Mouse (Mus musculus): ENCODE data around the gene Emp1. TPM values are rescaled to one million over a fixed set of nuclear protein-coding genes. Genes with fewer than 3 reads are reported as not detected.

Emp1 gene
- polyA plus RNA-seq, 1 experiment from 2014 or later: 30.2 TPM

- WGBS: 41% methylated on average over 9 of the region's 9 CpGs
- Histone ChIP-seq H3K9ac (peak overlapping the region; percentile 35; the same call in 1 of the 2 replicates), H3K27ac (ENCODE audit: poor library complexity, severe bottlenecking) (peak overlapping the region; percentile 79), H3K4me3 (peak overlapping the region; percentile 55), H3K4me2 (peak overlapping the region; percentile 61), H3K36me3 (no peaks in the 10 kb centered on the region), H3K4me1 (replicated peaks) (peaks cover 32% of the 10 kb centered on the region), H3K27me3 (replicated peaks) (no peaks in the 10 kb centered on the region), H3K9me3 (replicated peaks) (no peaks in the 10 kb centered on the region)
- ATAC-seq (ENCODE audit: insufficient number of reproducible peaks, low FRiP score): peak; percentile 13; the same call in 1 of the 2 replicates
Observed at GRCm38 (mm10) chr6:135364041-135364745, 1.8 kb downstream of the Emp1 start.

DNA sequence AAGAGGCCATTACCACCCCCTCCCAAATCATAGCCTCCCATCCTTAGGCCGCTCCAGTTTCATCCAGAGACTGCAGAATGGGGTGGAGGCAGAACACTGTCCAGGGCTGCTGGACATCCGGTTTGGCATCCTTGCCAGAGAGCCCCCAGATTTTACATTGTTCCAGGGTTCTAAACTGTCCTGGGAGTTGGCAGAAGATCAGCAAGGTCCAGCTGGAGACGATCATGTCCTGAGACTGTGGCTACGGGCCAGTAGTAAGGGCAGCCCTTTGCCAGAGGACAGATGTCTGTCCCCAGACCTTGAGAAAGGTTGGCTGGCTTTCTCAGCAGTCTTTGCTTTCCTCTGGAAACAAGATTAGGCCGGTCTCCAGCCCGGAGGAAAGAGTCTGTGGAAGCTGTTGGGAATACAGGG, 2.6 kb downstream of the Emp1 start:
- Histone ChIP-seq H3K27ac (ENCODE audit: poor library complexity, severe bottlenecking) (peak overlapping the region; percentile 79), H3K36me3 (no peaks in the 10 kb centered on the region), H3K27me3 (replicated peaks) (no peaks in the 10 kb centered on the region), H3K4me3 (peak overlapping the region; percentile 55), H3K4me1 (replicated peaks) (peaks cover 40% of the 10 kb centered on the region), H3K9ac (no peak overlapping the region), H3K9me3 (replicated peaks) (no peaks in the 10 kb centered on the region), H3K4me2 (peak overlapping the region; percentile 61)
- peak; percentile 79 for ATAC-seq (ENCODE audit: insufficient number of reproducible peaks, low FRiP score)
- 50% methylated on average over 6 of the region's 6 CpGs for WGBS

- WGBS: 63% methylated on average over 4 of the region's 4 CpGs
- no peak for ATAC-seq (ENCODE audit: insufficient number of reproducible peaks, low FRiP score)
- H3K27me3 ChIP-seq (replicated peaks): no peaks in the 10 kb centered on the region
- no peaks in the 10 kb centered on the region for H3K9me3 ChIP-seq (replicated peaks)
- H3K36me3 ChIP-seq: no peaks in the 10 kb centered on the region
- H3K4me2 ChIP-seq: peak overlapping the region; percentile 61
- peak overlapping the region; percentile 79 for H3K27ac ChIP-seq (ENCODE audit: poor library complexity, severe bottlenecking)
- peaks cover 41% of the 10 kb centered on the region for H3K4me1 ChIP-seq (replicated peaks)
- no peak overlapping the region for H3K9ac ChIP-seq
- H3K4me3 ChIP-seq: peak overlapping the region; percentile 55; the same call in 1 of the 2 replicates
Observed at GRCm38 (mm10) chr6:135365614-135366013, 3.3 kb downstream of the Emp1 start.

GRCm38 (mm10) chr6:135368230-135368629, 5.9 kb downstream of the Emp1 start:
- Histone ChIP-seq H3K27ac (ENCODE audit: poor library complexity, severe bottlenecking) (no peak overlapping the region), H3K9ac (no peak overlapping the region)

GRCm38 (mm10) chr6:135369551-135369968, 7.2 kb downstream of the Emp1 start:
- 0 out of 2 replicates have a peak, but pooled peaks have one; percentile 22 for ATAC-seq (ENCODE audit: insufficient number of reproducible peaks, low FRiP score)
- 20% methylated on average over 5 of the region's 5 CpGs for WGBS

More at GRCm38 (mm10) chr6:135368230-135368629, 5.9 kb downstream of the Emp1 start:
- Histone ChIP-seq H3K4me2 (no peak overlapping the region), H3K36me3 (no peaks in the 10 kb centered on the region), H3K4me3 (no peak overlapping the region), H3K9me3 (replicated peaks) (no peaks in the 10 kb centered on the region), H3K4me1 (replicated peaks) (peaks cover 33% of the 10 kb centered on the region), H3K27me3 (replicated peaks) (no peaks in the 10 kb centered on the region)
- 61% methylated on average over 6 of the region's 6 CpGs for WGBS
- ATAC-seq (ENCODE audit: insufficient number of reproducible peaks, low FRiP score): no peak

GRCm38 (mm10) chr6:135370954-135371353, 8.6 kb downstream of the Emp1 start:
- Histone ChIP-seq H3K27me3 (replicated peaks) (no peaks in the 10 kb centered on the region), H3K4me1 (replicated peaks) (peaks cover 29% of the 10 kb centered on the region), H3K9me3 (replicated peaks) (no peaks in the 10 kb centered on the region), H3K27ac (ENCODE audit: poor library complexity, severe bottlenecking) (no peak overlapping the region), H3K4me2 (no peak overlapping the region), H3K36me3 (no peaks in the 10 kb centered on the region), H3K4me3 (no peak overlapping the region), H3K9ac (no peak overlapping the region)
- 62% methylated on average over 6 of the region's 6 CpGs for WGBS
- ATAC-seq (ENCODE audit: insufficient number of reproducible peaks, low FRiP score): 0 out of 2 replicates have a peak, but pooled peaks have one; percentile 7

More at GRCm38 (mm10) chr6:135369551-135369968, 7.2 kb downstream of the Emp1 start:
- H3K27ac ChIP-seq (ENCODE audit: poor library complexity, severe bottlenecking): peak overlapping the region; percentile 50
- H3K9ac ChIP-seq: no peak overlapping the region
- peaks cover 33% of the 10 kb centered on the region for H3K4me1 ChIP-seq (replicated peaks)
- H3K9me3 ChIP-seq (replicated peaks): no peaks in the 10 kb centered on the region
- H3K36me3 ChIP-seq: no peaks in the 10 kb centered on the region
- H3K4me3 ChIP-seq: no peak overlapping the region
- no peak overlapping the region for H3K4me2 ChIP-seq
- H3K27me3 ChIP-seq (replicated peaks): no peaks in the 10 kb centered on the region

GRCm38 (mm10) chr6:135373357-135373756, 11.0 kb downstream of the Emp1 start:
- Histone ChIP-seq H3K4me1 (replicated peaks) (peaks cover 19% of the 10 kb centered on the region), H3K27me3 (replicated peaks) (no peaks in the 10 kb centered on the region), H3K9me3 (replicated peaks) (no peaks in the 10 kb centered on the region), H3K4me3 (no peak overlapping the region), H3K27ac (ENCODE audit: poor library complexity, severe bottlenecking) (no peak overlapping the region), H3K36me3 (peaks cover 3% of the 10 kb centered on the region), H3K4me2 (no peak overlapping the region), H3K9ac (no peak overlapping the region)
- 85% methylated on average over 8 of the region's 8 CpGs for WGBS
- no peak for ATAC-seq (ENCODE audit: insufficient number of reproducible peaks, low FRiP score)

DNA sequence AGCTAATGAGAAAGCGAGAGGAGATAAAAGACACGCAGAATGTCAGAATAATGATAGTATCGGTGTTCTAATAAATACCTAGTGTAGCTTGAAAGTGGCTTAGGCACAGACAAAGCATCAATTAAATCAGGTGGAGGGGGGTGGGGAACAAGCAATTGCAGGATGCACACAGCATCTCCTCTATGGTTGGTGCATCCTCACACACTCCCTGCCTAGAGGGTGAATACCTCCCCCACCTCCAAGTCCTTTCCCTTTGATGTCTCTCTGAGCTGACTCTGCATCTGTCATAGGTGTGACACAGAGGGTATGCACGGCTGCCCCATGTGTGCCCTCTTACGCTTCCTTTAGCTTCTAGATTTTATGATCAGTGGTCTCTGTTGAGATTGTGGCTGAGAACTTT, 13.5 kb downstream of the Emp1 start:
- no peaks in the 10 kb centered on the region for H3K9me3 ChIP-seq (replicated peaks)
- H3K27me3 ChIP-seq (replicated peaks): 0 out of 2 replicates have a peak, but pooled peaks cover 7% of the 10 kb centered on the region
- peaks cover 24% of the 10 kb centered on the region for H3K36me3 ChIP-seq
- no peak overlapping the region for H3K27ac ChIP-seq (ENCODE audit: poor library complexity, severe bottlenecking)
- no peak overlapping the region for H3K4me2 ChIP-seq
- peaks cover 3% of the 10 kb centered on the region for H3K4me1 ChIP-seq (replicated peaks)
- WGBS: 61% methylated on average over 5 of the region's 5 CpGs
- H3K9ac ChIP-seq: no peak overlapping the region
- no peak for ATAC-seq (ENCODE audit: insufficient number of reproducible peaks, low FRiP score)
- H3K4me3 ChIP-seq: no peak overlapping the region

DNA sequence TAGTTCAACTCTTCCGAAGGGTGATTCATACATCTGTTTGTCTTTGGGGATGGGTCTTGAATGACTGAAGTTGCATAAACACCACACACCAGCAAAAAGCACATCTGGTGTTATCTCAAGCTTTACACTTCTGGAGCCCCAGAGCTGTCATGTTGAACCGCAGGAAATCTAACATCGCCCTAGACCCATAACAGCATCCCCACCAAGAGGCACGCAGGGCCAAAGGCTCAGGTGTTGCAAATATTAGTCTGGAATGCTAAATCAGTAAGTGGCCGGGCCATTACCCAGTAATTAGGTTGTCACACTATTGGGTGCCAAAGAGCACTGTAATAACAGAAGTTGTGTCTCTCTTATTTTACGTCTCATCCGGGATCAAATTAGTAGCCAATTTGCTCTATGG, 13.9 kb downstream of the Emp1 start:
- WGBS: 66% methylated on average over 7 of the region's 7 CpGs
- H3K4me1 ChIP-seq (replicated peaks): peaks cover 3% of the 10 kb centered on the region
- H3K4me3 ChIP-seq: no peak overlapping the region
- 0 out of 2 replicates have a peak, but pooled peaks cover 7% of the 10 kb centered on the region for H3K27me3 ChIP-seq (replicated peaks)
- ATAC-seq (ENCODE audit: insufficient number of reproducible peaks, low FRiP score): no peak
- peaks cover 28% of the 10 kb centered on the region for H3K36me3 ChIP-seq
- no peaks in the 10 kb centered on the region for H3K9me3 ChIP-seq (replicated peaks)
- H3K9ac ChIP-seq: no peak overlapping the region
- H3K4me2 ChIP-seq: no peak overlapping the region
- no peak overlapping the region for H3K27ac ChIP-seq (ENCODE audit: poor library complexity, severe bottlenecking)

DNA sequence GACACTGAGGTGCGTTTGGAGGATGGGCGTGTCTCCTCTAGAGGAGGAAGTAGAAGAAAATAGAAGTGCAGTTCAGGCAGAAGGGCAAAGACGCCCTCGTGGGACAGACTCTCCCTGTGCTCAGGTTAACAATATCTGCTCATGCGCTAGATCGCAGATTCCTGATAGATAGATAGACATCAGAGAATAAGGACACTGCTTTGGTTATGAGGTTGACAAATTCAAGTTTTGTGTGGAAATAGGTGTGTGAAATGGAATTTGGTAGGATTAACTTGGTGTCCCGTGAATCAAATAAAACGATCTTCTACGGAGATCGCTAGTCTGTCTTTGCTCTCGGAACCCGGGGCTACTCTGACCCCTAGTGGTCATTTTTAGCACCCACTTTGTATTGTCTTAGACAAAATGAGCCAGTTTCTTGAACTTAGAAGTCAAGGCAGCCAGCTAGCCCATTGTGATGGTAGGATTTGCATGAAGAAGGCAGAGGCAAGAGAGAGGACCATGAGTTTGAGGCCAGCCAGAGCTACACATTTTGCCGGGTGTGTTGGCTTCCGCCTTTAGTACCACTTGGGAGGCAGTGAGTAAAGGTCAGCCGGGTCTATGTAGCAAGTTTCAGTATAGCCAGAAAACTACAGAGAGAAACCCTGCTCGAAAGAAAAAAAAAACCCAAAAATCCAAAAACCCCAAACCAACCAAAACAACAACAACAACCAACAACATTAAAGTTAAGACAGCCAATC, 15.4 kb downstream of the Emp1 start:
- Histone ChIP-seq H3K27ac (ENCODE audit: poor library complexity, severe bottlenecking) (no peak overlapping the region), H3K9ac (no peak overlapping the region), H3K9me3 (replicated peaks) (no peaks in the 10 kb centered on the region), H3K4me3 (peak overlapping the region; percentile 22; the same call in 1 of the 2 replicates), H3K4me1 (replicated peaks) (peaks cover 3% of the 10 kb centered on the region), H3K27me3 (replicated peaks) (0 out of 2 replicates have a peak, but pooled peaks cover 7% of the 10 kb centered on the region), H3K36me3 (peaks cover 39% of the 10 kb centered on the region), H3K4me2 (peak overlapping the region; percentile 60)
- 23% methylated on average over 16 of the region's 16 CpGs for WGBS
- ATAC-seq (ENCODE audit: insufficient number of reproducible peaks, low FRiP score): no peak

DNA sequence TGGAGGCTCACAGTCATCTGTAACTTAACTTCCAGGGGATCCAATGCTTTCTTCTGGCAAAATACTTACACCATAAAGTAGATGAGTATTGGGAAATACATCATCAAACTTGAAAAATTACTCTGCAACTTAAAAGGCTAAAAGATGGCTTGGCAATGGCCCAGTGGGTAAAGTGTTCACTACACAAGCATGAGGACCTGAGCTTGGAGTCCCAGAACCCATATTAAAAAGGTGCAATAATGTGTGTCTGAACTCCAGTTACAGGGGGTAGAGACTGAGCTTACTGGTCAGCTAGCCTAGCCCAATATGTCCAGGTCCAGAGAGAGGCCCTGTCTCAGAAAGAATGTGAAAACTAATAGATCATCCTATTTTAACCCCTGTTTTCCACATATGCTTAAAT, 21.6 kb downstream of the Emp1 start:
- Histone ChIP-seq H3K9me3 (replicated peaks) (no peaks in the 10 kb centered on the region), H3K9ac (no peak overlapping the region), H3K4me1 (replicated peaks) (no peaks in the 10 kb centered on the region), H3K36me3 (peaks cover 38% of the 10 kb centered on the region), H3K27me3 (replicated peaks) (0 out of 2 replicates have a peak, but pooled peaks cover 4% of the 10 kb centered on the region), H3K27ac (ENCODE audit: poor library complexity, severe bottlenecking) (no peak overlapping the region), H3K4me2 (no peak overlapping the region), H3K4me3 (no peak overlapping the region)
- no peak for ATAC-seq (ENCODE audit: insufficient number of reproducible peaks, low FRiP score)

All from heart, embryonic 12.5 days (tissue).